Mouse (Mus musculus): ENCODE data around the gene Ip6k1. TPM values are rescaled to one million over a fixed set of nuclear protein-coding genes. Genes with fewer than 3 reads are reported as not detected.
"Not testable (repeated sequence)": the region's sequence is repeated elsewhere in the genome, so short reads cannot be mapped to it uniquely, and the experiment has no call there.

The Ip6k1 gene
- total RNA-seq, 2 experiments from 2014 or later: 146 to 245 TPM

DNA sequence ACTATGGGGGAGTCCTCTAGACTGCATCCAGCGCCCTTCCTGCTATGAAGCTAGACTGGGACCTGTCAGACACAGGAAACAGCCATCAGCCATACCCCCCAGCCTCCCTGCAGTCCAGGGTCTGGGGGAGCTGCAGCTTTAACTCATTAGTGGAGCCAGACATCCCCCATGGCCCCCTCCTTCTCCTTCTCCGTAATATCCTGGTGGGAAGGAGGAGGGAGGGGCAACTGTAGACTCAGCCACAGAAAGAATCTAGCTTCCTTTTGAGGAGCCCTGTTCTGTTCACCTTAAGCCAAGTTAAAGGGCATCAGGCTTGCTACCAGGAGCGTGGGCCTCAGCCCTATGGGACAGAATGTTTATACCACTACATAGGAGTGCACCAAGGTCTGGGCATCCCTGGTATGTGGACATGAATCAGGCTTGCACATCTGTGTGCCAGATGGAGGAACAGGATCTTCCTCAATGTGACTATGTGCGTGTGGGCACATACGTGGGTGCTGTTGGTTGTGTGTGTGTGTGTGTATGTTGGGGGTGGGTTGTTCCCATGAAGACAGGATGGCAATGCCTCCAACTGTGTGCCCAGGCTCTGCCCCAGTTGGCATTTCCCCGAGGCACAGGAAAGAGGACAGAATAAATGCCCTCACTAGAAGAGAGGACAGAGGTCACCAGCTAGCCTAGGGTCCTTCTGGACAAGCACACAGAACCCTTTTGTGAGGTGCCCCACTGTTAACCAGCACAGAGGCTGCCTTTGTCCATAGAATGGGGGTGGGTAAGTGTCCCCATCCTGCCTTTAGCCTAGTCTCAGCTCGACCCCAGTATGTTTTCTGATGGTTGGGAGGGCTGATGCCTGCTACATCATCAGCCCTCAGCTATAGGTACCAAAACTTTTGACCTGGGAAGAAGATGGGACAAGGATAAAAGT, 20.4 kb upstream of the Ip6k1 start:
- ATAC-seq (replicated peaks; ENCODE audit: low FRiP score, poor library complexity, severe bottlenecking): no peak

DNA sequence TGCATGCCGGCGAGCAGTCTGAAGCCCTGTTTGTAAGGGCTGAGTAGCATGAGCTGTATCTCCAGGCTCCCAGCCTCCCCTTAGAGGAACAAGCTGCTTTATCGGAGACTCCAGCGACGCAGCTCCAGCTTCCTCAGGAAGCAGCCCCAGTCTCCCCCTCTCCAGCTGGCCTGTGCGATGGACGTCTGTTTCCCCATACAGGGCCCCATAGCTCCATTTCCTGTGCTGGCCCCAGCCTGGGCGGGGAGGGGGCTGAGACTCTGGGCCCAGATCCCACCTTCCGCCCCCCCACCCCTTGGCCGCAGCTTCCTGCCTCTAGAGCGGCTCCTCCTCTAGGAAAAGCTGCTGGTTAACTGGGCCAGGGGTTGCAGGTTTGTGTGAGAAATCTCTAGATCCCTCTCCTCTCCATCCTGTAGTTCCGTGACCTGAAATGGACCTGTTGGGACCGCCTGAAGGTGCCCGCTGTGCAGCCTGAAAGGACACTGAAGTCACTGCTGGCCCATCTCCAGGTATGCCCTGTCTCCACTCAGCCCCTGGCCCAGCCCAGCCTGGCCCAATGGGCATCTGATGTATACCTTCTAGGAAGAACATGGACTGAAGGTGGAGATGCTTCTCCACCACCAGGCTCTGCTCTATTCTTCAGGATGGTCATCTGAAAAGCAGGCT, 19.5 kb upstream of the Ip6k1 start, which contains the start of gene Gm20661:
Gene Gm20661 (plus strand): TSS at position 378 of the 666 bp plus-strand sequence.
- ATAC-seq (replicated peaks; ENCODE audit: low FRiP score, poor library complexity, severe bottlenecking): peak; percentile 56

DNA sequence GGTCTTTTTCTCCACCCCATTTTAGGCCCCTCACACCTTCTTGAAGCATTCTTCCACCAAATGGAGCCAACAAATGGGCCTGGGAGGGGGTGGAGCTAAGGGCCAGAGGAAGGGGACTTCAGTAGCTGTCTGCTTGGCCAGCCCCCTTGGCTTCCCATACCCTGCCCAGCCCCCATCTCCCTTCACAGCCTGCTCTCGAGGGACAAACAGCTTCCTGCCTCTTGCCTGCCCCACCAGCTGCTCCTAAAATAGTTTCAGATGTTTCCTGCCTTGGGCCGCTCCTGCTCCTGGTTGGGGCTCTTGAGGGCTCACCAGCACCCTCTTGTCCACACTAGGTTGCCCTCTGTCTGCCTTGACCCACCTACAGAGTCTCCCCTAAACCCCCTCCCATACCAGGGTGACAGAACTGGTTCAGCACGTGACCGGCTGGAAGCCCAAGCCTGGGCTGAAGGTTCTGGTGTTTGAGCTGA, 18.8 kb upstream of the Ip6k1 start:
- ATAC-seq (replicated peaks; ENCODE audit: low FRiP score, poor library complexity, severe bottlenecking): no peak

GRCm38 (mm10) chr9:107984052-107984753, 18.1 kb upstream of the Ip6k1 start:
- no peak for ATAC-seq (replicated peaks; ENCODE audit: low FRiP score, poor library complexity, severe bottlenecking)

DNA sequence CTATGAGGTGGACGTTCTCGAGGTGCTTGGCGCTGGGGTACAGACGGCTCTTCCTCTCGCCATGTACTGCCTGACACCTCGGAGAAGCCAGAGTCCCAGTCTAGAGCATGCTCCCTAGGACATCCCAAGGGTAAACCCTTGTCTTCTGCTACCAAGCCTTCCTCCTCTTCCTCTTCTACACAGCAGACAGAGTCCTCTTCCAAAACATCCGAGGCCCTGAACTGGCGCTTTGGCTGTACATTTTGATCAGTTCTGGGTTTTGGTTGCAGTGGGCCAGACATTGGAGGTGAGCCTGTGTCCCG, 17.6 kb upstream of the Ip6k1 start:
- peak; percentile 0; the same call in 1 of the 2 replicates for ATAC-seq (replicated peaks; ENCODE audit: low FRiP score, poor library complexity, severe bottlenecking)

GRCm38 (mm10) chr9:107985131-107986119, 16.9 kb upstream of the Ip6k1 start, which contains the start of gene Inka1:
Gene Inka1 (minus strand): TSS chr9:107985879.
- peak; percentile 67 for ATAC-seq (replicated peaks; ENCODE audit: low FRiP score, poor library complexity, severe bottlenecking)

DNA sequence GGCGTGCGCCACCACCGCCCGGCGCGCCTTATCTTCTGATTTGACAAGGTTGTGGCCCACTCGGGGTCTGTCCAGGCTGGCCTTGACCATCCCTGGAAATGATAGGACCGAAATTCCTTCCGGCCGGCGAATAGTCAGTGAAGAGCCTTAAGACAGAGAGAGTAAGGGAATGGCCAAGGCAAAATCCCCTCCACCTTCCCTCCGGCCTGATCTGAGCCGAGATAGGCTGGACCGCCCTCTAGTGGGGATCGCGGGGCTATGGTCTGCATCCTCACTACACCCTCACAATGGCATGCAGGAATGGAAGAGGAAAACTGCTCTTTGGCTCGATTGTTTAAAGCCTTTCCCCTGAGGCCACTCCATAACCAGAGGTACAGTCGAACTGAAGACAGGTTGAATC, 15.9 kb upstream of the Ip6k1 start:
- ATAC-seq (replicated peaks; ENCODE audit: low FRiP score, poor library complexity, severe bottlenecking): peak; percentile 40

- no peak for ATAC-seq (replicated peaks; ENCODE audit: low FRiP score, poor library complexity, severe bottlenecking)
These were observed 14.4 kb upstream of the Ip6k1 start for GRCm38 (mm10) chr9:107987950-107988349.

DNA sequence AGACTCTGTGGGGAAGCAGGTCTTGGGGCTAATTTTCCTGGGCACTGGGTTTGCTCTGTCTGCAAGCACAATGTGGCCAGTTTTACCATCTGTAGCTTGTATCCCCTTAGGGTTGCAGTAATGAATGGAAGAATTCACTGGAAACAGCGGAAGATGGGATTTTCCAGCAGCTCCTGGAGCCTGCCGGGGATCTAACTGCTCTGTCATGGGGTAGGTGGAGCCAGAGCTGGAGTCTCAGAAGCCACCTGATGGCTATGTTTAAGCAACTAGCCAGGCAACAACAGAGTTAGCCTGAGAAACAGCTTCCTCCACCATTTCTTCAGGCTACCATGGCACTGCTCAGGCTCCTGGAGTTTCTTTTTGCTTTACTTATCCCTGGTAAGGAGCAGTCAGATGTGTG, 10.1 kb upstream of the Ip6k1 start, which contains the start of gene Cdhr4:
Gene Cdhr4 (plus strand): TSS at position 301 of the 400 bp plus-strand sequence.
- ATAC-seq (replicated peaks; ENCODE audit: low FRiP score, poor library complexity, severe bottlenecking): no peak

DNA sequence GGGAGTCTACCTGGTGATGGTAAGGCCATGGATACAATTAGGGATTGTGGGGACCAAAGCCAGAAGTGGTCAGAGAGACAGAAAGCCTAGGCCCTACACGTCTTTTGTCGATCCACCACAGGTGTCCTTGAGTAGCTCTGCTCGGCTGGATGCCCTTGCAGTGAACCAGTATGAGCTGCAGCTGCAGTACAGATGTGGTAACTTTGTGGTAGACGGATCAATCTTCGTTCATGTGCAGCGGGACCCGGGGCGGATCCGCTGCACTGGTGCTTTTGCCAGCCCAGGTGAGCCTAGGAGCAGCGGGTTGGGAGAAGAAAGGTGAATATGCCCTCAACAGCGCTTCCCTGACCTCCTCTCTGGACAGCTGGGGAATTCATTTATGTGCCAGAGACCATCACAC, 9.3 kb upstream of the Ip6k1 start:
- no peak for ATAC-seq (replicated peaks; ENCODE audit: low FRiP score, poor library complexity, severe bottlenecking)

DNA sequence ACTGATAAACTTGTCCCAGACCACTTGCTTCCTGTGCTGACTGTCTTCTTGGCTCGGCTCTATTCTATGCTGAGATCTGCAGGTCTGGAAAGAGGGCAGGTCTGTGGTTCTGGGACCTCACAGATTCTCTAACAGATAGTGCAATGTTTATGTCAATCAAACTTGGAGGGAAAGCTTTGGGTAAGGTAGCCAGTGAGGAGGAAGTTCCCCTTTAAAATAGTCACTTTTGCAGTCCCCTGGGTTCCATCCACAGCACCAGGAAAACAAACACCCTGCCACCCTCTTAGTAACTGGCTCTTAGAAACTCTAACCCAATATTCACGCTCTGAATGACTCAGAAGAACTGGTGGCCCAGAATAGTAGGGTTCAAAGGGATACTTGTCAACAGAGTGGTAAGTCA, 7.8 kb upstream of the Ip6k1 start:
- no peak for ATAC-seq (replicated peaks; ENCODE audit: low FRiP score, poor library complexity, severe bottlenecking)

DNA sequence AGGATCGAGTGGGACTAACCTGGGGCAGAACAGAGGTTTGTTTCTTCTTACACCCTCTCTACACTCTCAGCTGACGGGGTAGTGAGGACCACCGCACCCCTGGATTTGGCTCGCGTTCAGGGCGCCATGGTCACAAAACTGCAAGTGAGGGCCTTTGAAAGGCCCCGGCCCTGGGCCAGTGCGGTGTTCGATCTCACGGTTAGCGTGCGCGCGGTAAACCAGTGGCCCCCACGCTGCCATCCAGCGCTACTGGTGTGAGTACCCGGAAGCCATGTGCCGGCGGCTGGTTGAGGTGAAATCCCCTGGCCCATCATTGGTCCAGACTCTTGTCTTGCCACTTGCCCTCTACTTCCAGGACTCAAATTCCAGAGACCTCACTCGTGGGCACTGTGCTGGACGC, 6.8 kb upstream of the Ip6k1 start:
- ATAC-seq (replicated peaks; ENCODE audit: low FRiP score, poor library complexity, severe bottlenecking): no peak

- ATAC-seq (replicated peaks; ENCODE audit: low FRiP score, poor library complexity, severe bottlenecking): no peak
These were observed 6.3 kb upstream of the Ip6k1 start, which contains the start of gene Gm20662 for GRCm38 (mm10) chr9:107996049-107996448. Gene Gm20662 (plus strand): TSS chr9:107996349.

DNA sequence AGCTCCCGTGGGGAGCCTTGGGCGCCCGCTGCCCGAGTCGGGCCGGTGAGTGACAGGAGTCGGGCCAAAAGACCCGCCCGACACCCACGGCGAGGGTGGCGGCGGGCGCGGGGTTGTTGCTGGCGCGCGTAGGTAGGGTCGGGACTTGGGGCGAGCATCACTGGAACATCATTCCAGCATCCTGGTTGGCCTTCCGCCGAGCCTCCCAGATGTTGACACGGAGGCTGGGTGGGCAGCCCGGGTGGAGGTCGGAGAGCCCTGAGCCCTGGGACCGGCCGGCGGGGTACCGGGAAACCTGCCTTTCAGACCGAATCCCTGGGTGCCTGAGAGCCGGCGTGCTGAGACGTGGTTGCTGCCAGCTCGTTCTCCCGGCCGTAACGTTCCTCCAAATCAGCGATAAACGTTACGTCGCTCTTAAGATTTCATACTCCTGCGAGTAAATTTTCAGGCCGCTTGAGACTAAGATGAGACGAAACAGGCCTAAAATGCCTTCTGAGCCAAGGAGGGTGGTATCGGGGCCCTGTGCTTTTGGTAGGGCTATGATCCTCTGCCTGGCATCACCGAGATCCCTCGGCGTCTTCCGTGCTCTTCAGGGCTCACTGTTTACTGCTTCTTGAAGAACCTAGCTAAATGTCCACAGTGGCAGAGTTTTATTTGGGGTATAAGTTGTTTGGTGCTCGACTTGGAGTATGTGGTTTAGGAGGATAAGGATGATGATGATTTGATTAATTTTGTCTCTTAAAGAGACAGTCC, 653 bp downstream of the Ip6k1 start:
- peak; percentile 32 for ATAC-seq (replicated peaks; ENCODE audit: low FRiP score, poor library complexity, severe bottlenecking)

DNA sequence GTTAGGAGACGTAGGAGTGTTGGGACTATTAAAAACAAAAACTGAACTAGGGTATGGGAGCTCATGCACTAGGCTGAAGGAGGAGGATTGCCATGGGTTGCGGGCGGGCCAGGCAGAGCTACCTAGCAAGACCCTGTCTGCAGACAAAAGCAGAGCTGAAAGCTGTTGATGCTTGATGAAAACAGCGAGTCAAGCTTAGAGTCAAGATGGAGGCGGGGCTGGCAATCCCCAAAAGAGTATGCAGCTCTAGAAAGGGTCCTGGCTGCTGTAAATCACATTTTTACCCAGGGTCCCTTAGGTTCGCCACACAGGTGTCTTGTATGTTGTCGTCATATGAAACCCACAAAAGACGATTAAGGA, 1.2 kb downstream of the Ip6k1 start:
- ATAC-seq (replicated peaks; ENCODE audit: low FRiP score, poor library complexity, severe bottlenecking): peak; percentile 24

- ATAC-seq (replicated peaks; ENCODE audit: low FRiP score, poor library complexity, severe bottlenecking): no peak
These were observed 5.7 kb downstream of the Ip6k1 start for GRCm38 (mm10) chr9:108008041-108008440.

- no peak for ATAC-seq (replicated peaks; ENCODE audit: low FRiP score, poor library complexity, severe bottlenecking)
These were observed 8.1 kb downstream of the Ip6k1 start for GRCm38 (mm10) chr9:108010385-108010784.

DNA sequence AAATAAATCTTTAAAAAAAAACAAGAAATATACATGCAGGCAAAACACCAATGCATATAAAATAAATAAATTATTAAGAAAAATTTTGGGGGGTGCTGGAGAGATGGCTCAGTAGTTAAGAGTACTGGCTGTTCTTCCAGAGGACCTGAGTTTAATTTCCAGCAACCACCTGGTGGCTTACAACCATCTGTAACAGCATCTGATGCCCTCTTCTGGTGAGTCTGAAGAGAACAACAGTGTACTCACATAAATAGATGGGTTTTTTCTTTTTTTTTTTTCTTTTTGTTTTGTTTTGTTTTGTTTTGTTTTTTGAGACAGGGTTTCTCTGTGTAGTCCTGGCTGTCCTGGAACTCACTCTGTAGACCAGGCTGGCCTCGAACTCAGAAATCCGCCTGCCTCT, 11.3 kb downstream of the Ip6k1 start:
- ATAC-seq (replicated peaks; ENCODE audit: low FRiP score, poor library complexity, severe bottlenecking): not testable (repeated sequence)
